10 mouse cellular contexts compared by ENCODE assay signal in genomic region chr19:29862808-29863207, GRCm38 (mm10). TPM values are rescaled to one million over a fixed set of nuclear protein-coding genes. Genes with fewer than 3 reads are reported as not detected.
A peak's percentile ranks its signal among the peaks of the same experiment; 100 is the strongest.
DNase-seq lines count a peak whose midpoint lies in the region; ATAC-seq and TF ChIP-seq lines count a peak whose summit lies in the region.
"Had no signal": no experiment of that assay in that cellular context is flagged by ENCODE, and none has a peak within 500 bp of the region (broad histone marks: within the 10 kb centered on the region; RNA-seq: fewer than 3 reads in every experiment).

No protein-coding gene starts in this region.

- peak; percentile 47 for DNase-seq in gastrocnemius, adult 2 months
- no peak for DNase-seq in gastrocnemius, postnatal 36 days
- peak; percentile 36 to 38 for DNase-seq in right cerebral cortex, postnatal 10 days (ENCODE audit: low spot score in 2 of 2)
- DNase-seq in right cerebral cortex, adult 2 months (ENCODE audit: low spot score in 2 of 2) = no peak
- no peak for DNase-seq in B cell, adult 2 months
- DNase-seq in midbrain, embryonic 10.5 days (ENCODE audit: low spot score) = no peak
- no peak for DNase-seq in liver
- DNase-seq: layer of hippocampus, postnatal 36 days had no signal

- H3K4me3 ChIP-seq in gastrocnemius, adult 2 months = no peak overlapping the region
- no peak overlapping the region for H3K4me3 ChIP-seq in kidney, embryonic 16.5 days (ENCODE audit: low read length)
- H3K4me3 ChIP-seq in midbrain, embryonic 10.5 days = no peak overlapping the region
- H3K4me3 ChIP-seq: midbrain, embryonic 12.5 days had no signal

- H3K4me2 ChIP-seq in kidney, embryonic 16.5 days (replicated peaks; ENCODE audit: low read depth, low read length) = no peak overlapping the region
- H3K4me2 ChIP-seq: midbrain, embryonic 12.5 days had no signal

- ATAC-seq in kidney, embryonic 16.5 days (ENCODE audit: low FRiP score, low TSS enrichment) = 0 out of 2 replicates have a peak, but pooled peaks have one; percentile 36

- TF ChIP-seq CTCF in gastrocnemius, adult 2 months (IDR thresholded peaks at IDR 0.05) = no peak

- H3K36me3 ChIP-seq in kidney, embryonic 16.5 days (ENCODE audit: insufficient read depth, low read length) = no peaks in the 10 kb centered on the region
- H3K36me3 ChIP-seq in midbrain, embryonic 10.5 days = no peaks in the 10 kb centered on the region
- H3K36me3 ChIP-seq: midbrain, embryonic 12.5 days had no signal

- intact Hi-C loops in gastrocnemius, adult 2 months (cut with DNase I) = no loop called here
- intact Hi-C loops in gastrocnemius, postnatal 36 days (cut with DNase I) = no loop called here

- peaks cover 4% of the 10 kb centered on the region; the same call in 1 of the 2 replicates for H3K4me1 ChIP-seq in kidney, embryonic 16.5 days (ENCODE audit: insufficient read depth, low read length)
- 0 out of 2 replicates have a peak, but pooled peaks cover 3% of the 10 kb centered on the region for H3K4me1 ChIP-seq in midbrain, embryonic 10.5 days
- H3K4me1 ChIP-seq: midbrain, embryonic 12.5 days had no signal

- no peaks in the 10 kb centered on the region for H3K27me3 ChIP-seq in kidney, embryonic 16.5 days (ENCODE audit: insufficient read depth, low read length)
- no peaks in the 10 kb centered on the region for H3K27me3 ChIP-seq in midbrain, embryonic 10.5 days (ENCODE audit: low read depth, poor library complexity, severe bottlenecking)
- H3K27me3 ChIP-seq: midbrain, embryonic 12.5 days had no signal

- H3K9me3 ChIP-seq in kidney, embryonic 16.5 days (ENCODE audit: low read length) = no peaks in the 10 kb centered on the region
- no peaks in the 10 kb centered on the region for H3K9me3 ChIP-seq in midbrain, embryonic 10.5 days (replicated peaks)
- H3K9me3 ChIP-seq: midbrain, embryonic 12.5 days had no signal

- no peak overlapping the region for H3K27ac ChIP-seq in gastrocnemius, adult 2 months
- no peak overlapping the region for H3K27ac ChIP-seq in kidney, embryonic 16.5 days (ENCODE audit: low read length)
- H3K27ac ChIP-seq in midbrain, embryonic 10.5 days (replicated peaks) = no peak overlapping the region
- H3K27ac ChIP-seq: midbrain, embryonic 12.5 days had no signal

- no peak overlapping the region for H3K9ac ChIP-seq in kidney, embryonic 16.5 days (replicated peaks; ENCODE audit: low read length)
- H3K9ac ChIP-seq: midbrain, embryonic 12.5 days had no signal

RNA-seq across cellular contexts. Expression of gene Ranbp6, which starts 50.0 kb away (rescaled TPM):
- total RNA-seq in gastrocnemius, adult 2 months (2021) = 10 to 100 TPM; 10.2 to 11.1 TPM
- total RNA-seq in gastrocnemius, postnatal 36 days (2021) = 1 to 10 TPM; 7.4 to 9.3 TPM
- polyA plus RNA-seq in kidney, embryonic 16.5 days (2015; fragmentation: Nextera tagmentation; extraction: Ambion mirVana) = 17.9 and 18.2 TPM in 2 replicates
- polyA plus RNA-seq in midbrain, embryonic 10.5 days (2016; fragmentation: Nextera tagmentation; extraction: Ambion mirVana) = 25.7 and 31.1 TPM in 2 replicates

RNA-seq across cellular contexts. Expression of gene 9930021J03Rik, which starts 57.0 kb away (rescaled TPM):
- 10 to 100 TPM; 11.8 to 14.4 TPM for total RNA-seq in gastrocnemius, adult 2 months (2021)
- total RNA-seq in gastrocnemius, postnatal 36 days (2021) = 10 to 100 TPM in 1 of 2 experiments, 1 to 10 TPM in 1; 9.6 to 11.0 TPM
- polyA plus RNA-seq in kidney, embryonic 16.5 days (2015; fragmentation: Nextera tagmentation; extraction: Ambion mirVana) = 4.6 and 5.6 TPM in 2 replicates
- polyA plus RNA-seq in midbrain, embryonic 10.5 days (2016; fragmentation: Nextera tagmentation; extraction: Ambion mirVana) = 4.0 and 4.2 TPM in 2 replicates

Comparison
In these comparisons a context has a peak if more than half of its experiments do, and no peak if none do; other contexts are left out.
1. DNase-seq: peak in gastrocnemius, adult 2 months (single experiment) and right cerebral cortex, postnatal 10 days (2 of 2); none in gastrocnemius, postnatal 36 days (0 of 2), right cerebral cortex, adult 2 months (0 of 2), B cell, adult 2 months (0 of 2), midbrain, embryonic 10.5 days (single experiment) and liver (single experiment).